Mouse (Mus musculus): ENCODE data around the gene 4933405L10Rik. TPM values are rescaled to one million over a fixed set of nuclear protein-coding genes. Genes with fewer than 3 reads are reported as not detected.

Gene 4933405L10Rik
- total RNA-seq, 4 experiments from 2014 or later: 0.41 to 0.78 (median 0.45) TPM

DNA sequence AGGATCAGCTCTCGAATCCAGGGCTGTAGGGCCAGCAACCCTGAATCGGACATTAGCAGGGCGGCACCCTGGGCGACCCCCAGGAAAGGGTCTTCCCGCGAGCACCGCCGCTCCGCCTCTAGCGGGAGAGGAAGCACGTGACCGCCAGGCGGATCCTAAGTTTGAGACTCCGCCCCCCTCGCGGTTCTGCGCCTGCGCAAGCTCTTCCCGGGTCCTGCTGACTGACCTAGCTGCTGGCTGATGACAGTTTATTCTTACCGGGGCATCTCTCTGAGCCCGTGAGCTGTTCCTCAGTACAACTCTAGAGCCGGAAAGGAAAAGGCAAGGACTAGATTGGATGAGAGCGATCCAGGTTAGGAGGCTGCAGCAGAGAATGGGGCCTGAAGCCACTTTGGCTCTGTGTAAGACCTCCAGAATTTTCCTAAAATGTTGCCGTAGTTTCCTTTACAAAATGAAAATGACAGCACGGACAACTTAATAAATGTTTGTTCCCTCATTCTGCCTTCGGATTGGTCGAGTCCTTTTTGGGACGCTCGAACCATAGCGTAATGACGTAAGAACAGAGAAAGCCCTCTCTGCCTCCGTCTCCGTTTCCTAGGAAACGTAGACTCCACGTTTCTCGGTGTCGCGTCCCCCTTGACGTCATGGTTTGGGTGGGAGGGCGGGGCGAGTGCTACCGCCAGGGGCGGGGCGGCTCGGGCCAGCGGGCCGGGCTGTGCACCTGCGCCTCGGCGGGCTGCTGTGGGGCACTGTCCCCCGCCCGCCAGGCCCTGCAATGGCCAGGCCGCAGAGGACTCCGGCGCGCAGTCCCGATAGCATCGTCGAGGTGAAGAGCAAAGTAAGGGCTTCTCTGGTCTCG is 6.3 kb upstream of the 4933405L10Rik start, which contains the start of the genes Acd and Pard6a:
Gene Acd (minus strand): TSS at position 137 of the 859 bp plus-strand sequence.
Gene Pard6a (plus strand): TSS at position 183 of the 859 bp plus-strand sequence.
- DNase-seq (ENCODE audit: low spot score in 2 of 2): peak; percentile 90 to 96

DNA sequence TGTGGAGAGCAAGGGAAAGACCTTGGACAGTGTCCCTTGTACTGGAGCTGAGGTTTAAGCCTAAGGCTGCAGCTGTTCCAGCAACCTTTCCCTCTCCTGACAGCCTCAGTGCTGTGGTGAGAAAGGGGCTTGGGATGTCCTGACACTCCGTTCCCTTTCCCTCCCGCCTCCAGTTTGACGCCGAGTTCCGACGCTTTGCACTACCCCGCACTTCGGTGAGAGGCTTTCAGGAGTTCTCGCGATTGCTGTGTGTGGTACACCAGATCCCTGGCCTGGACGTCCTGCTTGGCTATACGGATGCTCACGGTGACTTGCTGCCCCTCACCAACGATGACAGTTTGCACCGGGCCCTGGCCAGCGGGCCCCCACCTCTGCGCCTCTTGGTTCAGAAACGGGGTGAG is 5.5 kb upstream of the 4933405L10Rik start:
- peak in 1 of 2 experiments; percentile 33 for DNase-seq (ENCODE audit: low spot score in 2 of 2)

DNA sequence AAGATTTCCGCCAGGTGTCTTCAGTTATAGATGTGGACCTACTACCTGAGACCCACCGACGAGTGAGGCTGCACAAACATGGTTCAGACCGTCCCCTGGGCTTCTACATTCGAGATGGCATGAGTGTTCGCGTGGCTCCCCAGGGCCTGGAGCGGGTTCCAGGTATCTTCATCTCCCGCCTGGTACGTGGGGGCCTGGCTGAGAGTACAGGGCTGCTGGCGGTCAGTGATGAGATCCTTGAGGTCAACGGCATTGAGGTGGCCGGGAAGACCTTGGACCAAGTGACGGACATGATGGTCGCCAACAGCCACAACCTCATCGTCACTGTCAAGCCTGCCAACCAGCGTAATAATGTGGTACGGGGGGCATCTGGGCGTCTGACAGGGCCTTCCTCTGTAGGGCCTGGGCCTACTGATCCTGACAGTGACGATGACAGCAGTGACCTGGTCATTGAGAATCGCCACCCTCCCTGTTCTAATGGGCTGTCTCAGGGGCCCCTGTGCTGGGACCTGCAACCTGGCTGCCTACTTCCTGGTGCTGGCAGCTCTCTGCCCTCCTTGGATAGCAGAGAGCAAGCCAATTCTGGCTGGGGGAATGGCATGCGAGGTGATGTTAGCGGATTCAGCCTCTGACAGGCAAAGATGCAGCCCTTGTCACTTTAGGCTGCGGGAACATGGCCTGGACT is 4.6 kb upstream of the 4933405L10Rik start:
- DNase-seq (ENCODE audit: low spot score in 2 of 2): no peak

DNA sequence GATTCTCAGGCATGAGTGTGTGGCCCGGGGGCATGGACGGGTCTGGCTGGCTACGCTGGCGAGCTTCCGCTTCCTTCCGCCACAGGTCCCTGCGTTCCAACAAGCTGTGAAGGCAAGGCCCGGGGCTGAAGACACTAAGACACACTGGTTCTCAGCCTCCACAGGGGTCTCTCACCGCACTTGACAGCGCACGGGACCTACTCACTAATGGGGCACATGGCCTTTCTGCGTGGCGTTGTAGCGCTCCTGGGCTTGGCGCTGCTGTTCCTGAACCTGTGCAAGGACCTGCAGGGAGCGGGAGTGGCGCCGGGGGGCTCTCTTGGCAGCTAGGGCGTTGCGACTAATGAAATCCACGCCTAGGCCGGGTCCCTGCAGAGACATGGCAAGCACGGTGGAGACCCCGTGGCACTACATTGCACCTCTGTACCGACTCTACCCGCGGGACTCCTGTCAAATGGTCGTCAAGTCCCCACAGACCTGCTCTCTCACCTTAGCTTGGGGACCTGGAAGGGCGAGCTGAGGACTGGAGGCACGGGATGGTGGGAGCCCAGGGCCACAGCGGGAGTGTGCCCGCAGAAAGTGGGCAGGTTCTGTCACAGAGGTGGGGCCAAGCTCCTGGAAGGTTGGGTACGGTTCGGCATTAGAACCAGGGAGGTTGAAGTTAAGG is 3.2 kb upstream of the 4933405L10Rik start:
- DNase-seq (ENCODE audit: low spot score in 2 of 2): no peak

DNA sequence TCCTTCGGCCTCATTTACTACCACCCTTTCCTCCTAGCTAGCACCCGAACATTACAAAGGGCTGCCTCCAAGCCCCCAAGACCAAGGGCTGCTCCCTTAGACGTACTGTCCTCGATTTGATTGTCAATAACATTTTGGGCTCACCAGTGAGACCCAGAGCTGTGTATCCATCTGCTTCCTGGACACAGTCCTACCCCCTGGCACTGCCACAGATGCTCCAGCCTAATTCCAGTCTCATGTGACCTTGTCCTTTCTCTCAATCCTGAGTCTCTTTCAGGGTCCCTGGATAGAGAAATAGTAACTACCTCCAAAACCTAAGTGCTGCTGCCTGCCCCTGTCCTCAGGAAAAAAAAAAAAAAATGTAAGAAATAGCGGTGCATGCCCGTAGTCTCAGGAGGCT is 2.5 kb upstream of the 4933405L10Rik start:
- no peak for DNase-seq (ENCODE audit: low spot score in 2 of 2)

DNA sequence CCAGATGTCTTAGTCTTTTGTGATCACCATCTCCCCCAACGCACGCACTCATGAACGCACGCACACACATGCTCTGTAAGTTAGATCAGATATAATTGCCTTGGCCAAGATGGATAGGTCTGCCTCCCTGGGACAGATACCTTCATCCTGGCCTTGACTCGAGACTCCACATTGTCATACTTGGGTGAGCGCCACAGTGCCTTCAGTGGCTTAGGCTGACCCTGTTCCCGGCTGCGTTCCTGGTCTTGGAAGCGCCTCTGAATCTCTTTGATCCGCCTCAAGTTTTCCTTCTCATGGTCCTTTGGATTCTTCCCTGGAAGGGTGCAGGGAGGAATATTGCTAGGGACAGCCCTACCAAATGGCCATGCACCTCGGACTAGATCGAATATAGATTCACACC is 1.0 kb upstream of the 4933405L10Rik start:
- no peak for DNase-seq (ENCODE audit: low spot score in 2 of 2)

DNA sequence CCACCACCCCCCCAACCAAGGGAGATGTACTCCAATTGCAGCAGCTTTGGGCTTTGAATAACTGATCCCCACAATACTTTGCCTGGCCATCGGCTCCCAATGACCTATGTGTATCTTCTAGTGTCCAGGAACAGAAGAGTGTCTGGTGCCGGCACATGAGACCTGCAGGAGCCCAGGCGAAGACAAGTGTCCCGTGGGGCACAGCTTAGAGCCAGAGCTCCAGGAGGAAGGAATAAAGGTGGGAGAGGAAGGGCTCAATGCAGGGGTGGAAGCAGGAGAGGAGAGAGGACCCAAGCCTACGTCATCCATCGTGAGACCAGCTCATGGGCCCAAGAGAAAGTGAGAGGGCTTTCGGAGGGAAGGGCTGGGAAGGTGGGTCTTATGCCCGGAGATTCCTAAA is 1.2 kb downstream of the 4933405L10Rik start:
- DNase-seq (ENCODE audit: low spot score in 2 of 2): no peak

DNA sequence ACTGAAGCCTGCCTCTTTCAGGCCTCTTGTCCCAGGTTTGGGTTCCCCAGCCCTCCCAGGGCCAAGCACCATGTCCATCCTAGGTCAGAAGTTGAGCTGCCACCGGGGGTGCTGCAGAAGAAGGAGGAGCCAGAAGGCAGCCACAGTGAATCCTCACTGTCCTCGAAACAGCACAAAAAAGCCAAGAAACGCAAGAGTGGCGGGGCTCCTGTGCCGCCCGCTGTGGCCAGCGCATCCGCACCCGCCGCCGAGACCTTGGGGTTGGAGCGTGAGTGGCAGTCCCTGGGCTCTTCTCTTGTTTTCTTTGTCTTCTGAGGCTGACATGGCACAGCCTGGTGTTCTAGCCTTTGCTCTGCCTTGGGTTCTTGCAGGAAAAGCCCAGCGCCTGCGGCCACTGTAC is 1.9 kb downstream of the 4933405L10Rik start:
- DNase-seq (ENCODE audit: low spot score in 2 of 2): no peak

DNA sequence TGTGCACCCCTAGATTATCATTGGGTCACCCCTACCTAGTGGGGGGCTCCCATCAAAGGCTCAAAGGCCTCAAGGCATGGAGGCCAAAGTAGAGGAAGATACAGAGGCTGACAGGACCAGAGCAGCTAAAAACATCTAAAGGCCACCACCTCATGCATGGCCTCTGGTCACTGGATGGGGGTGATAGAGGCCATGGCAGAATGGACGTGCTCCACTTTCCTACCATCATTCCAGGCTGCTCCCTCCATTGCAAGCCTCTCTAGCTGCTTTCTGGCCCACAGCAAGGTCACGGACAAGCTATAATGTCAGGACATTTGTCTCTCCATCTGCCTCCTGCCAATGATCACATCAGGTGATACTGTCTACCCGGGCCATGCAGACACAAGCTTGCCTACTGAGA is 4.8 kb downstream of the 4933405L10Rik start:
- no peak for DNase-seq (ENCODE audit: low spot score in 2 of 2)

DNA sequence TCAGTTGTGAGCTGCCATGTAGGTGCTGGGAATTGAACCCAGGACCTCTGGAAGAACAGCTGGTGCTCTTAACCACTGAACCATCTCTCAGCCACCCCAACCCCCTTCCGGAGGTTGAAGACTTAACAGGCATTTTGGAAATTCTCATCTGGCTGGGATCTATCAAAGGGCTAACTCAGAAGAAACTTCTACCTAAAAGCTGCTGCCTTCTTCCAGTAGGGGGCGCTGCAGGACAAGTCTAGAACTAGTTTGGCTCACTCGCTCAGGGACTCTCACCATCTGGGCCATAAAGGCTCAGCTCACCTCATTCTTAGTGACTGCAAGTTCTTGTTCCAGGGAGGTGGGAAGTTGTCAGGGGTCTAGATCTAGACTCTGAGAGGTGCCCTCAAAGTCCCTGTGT is 6.7 kb downstream of the 4933405L10Rik start:
- DNase-seq (ENCODE audit: low spot score in 2 of 2): peak; percentile 60 to 83

DNA sequence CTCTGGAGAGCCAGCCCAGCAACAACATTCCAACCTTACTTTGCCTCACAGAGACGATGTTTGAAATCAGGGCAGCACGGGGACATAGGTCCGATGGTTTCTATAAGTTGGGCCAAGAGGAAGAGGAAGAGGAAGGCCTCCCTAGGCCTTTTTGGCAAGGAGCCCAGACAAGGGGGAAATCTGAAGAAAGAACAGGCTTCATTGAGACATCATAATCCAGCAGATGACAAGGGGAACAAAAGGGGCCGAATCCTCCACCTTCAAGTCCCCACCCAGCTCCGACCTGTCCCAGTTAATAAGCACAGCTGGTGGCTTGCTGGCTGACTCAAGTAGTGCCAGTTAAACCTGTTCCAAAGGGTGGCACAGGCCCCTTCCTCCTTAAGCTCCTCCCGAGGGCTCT is 7.6 kb downstream of the 4933405L10Rik start:
- no peak for DNase-seq (ENCODE audit: low spot score in 2 of 2)

DNA sequence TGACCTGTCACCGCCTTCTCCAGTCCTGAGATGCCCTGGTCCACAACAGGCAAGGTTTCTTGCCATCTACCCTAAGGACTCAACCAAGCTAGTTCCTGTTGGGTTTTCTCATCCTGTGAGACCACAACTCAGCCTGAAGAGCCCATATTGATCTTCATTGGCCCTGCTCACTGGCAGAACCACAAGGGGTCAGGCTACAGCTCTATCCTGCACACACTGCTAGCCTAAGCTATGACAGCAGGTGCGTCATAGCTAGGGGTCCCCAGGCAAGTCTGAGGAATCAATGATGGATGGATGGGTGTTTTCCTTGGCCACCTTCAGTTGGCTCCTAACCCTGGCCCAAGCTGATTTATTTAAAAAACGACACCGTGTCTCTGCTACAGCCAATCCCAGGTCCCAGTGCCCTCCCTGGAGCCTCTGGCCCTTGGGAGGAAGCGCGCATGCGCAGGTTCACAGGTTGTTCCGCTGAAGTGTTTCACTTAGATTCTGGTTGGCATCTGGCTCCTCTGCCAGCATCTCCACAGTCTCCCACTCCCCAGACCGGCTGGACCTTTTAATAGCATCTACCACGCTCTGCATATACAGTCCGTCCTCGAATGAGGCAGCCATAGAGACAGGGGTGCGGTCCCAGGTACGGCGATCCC is 9.0 kb downstream of the 4933405L10Rik start:
- DNase-seq (ENCODE audit: low spot score in 2 of 2): no peak

DNA sequence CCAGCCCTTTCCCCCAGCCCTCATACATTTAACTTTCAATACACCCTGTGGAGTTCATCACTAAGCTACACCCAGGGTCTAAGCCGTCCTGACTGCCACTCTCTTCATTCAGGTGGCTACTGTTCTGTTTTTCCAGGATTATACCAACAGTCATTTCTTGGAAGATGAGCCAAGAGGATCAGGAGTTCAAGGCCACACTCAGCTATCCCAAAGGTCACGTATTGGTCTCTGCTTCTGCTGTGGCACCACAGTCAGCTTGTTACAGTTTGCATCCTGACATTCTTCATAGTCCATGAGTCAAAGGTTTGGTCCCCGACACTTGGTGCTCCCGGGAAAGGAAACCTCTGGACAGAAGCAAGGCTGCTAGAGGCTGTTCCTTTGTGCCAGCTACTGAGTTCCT is 12.2 kb downstream of the 4933405L10Rik start:
- DNase-seq (ENCODE audit: low spot score in 2 of 2): no peak

DNA sequence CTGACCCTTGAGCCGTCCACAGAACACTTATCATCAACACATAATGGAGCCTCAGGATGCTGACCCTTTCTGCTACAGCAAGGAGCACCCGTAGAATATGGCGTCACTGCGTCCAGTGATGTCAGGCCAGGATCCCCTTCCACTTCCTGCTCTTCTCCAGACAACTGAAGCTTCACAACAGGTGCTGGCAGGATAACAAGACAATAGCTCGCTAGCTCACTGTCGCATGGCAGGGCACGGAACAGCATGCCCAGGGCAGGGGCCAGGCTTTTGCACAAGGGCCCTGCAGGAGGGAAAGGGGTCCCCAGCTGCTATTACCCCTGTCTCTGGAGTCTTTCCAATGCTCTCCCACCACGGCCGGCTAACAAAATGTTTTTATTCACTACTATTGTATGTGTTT is 15.4 kb downstream of the 4933405L10Rik start:
- no peak for DNase-seq (ENCODE audit: low spot score in 2 of 2)

DNA sequence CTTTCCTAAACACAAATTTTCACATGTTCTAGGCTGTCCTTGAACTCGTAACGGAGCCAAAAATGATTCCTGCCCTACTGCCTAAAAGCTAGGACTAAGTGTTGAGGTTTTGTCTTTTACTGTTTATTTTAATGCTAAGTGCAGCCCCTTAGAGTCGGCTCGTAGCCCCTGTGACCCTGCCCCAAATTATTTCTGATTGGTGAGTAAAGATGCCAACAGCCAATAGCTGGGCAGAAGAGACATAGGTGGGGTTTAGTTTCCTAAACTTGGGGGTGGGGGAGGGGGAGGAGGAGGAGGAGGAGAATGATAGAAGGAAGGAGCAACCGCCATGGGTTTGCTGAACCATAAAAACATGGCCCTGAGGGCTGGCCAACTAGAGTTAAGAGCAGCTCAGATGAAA is 18.3 kb downstream of the 4933405L10Rik start:
- no peak for DNase-seq (ENCODE audit: low spot score in 2 of 2)

DNA sequence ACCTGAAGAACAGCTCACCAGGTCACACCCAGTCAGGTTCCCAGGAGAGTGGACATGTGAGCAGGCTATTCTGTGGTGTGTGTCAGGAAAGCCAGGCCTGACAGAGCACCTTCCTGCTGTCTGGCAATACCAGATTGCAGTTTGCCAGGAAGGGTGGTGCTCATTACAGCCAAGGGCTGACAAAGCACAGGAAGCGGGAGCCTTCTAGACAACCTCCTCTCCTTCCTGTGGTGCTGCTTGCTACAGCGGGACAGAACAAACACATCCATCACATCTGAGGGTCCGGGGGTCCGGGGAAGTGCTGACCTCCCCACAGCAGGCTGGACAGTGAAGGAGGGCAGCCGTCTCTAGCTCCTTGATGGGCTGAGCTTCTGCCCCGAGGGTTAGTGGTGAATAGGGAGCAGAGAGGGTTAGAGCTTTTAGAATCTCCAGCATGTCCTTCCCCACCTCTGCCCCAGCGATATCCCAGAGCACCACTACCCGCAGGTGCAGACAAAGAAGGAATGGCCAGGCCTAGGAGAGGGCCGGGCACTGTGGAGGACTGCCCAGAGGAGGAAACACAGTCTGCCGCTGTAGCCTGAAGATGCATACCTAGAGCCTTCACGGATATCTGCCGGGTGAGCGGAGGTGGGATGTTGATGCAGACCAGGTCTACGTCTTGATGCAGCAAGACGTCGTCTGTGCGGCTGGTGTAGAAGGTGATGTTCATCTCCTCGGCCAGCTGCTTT is 20.1 kb downstream of the 4933405L10Rik start:
- no peak for DNase-seq (ENCODE audit: low spot score in 2 of 2)

DNA sequence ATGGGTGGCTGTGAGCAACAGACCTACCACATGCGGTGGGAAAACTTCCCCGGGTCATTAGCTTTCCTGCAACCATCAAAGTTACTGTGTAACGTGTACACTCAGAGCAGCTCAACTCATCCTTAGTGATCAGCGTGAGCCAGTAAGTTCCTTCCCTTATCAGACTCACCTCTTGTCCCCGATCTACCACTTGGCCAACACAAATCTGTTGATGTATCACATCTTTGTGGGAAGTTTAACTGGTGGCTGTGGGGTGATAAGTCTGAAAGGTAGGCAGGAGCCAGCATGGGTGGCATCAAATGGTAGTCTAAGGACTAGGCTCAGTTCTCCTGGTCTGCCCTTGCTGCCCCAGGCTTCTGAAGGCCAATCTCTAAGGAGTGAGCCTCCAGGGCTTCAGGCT is 24.7 kb downstream of the 4933405L10Rik start:
- DNase-seq (ENCODE audit: low spot score in 2 of 2): no peak

DNA sequence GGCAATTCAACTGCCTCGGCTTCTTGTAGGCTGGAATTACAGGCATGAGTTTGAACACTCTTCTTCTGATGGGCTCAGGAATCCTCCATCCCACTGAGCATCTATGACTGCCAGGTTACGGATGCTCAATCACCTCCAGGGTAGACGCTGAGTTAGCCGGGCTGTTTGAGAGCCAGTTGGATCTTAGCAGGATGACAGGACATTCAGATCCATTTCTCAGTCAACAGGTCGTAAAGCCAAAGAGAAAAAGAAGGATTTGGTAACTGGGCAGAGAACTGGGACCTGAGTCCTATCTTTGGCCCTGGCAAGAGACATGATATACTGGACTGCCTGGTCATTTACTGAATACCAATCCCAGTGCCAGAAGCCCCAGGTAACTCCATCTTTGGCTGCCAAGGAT is 31.8 kb downstream of the 4933405L10Rik start:
- no peak for DNase-seq (ENCODE audit: low spot score in 2 of 2)

DNA sequence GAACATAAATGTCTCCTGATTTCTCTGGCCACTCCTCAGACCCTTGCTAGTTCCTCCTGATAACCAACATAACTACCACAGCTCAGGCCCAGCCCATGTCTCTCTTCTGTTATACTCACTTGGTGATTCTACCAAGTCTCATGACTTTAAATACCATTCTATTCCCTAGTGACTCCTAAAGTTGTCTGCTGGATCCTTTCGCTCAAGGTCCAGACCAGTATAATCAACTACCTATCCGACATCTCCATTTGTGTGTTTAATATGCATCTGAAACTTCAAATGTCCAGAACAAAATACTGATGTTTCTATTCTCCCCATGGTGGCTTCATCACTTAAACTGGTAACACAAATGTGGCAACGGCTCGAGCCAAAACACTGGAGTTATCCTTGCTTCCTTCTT is 35.8 kb downstream of the 4933405L10Rik start:
- no peak for DNase-seq (ENCODE audit: low spot score in 2 of 2)

DNA sequence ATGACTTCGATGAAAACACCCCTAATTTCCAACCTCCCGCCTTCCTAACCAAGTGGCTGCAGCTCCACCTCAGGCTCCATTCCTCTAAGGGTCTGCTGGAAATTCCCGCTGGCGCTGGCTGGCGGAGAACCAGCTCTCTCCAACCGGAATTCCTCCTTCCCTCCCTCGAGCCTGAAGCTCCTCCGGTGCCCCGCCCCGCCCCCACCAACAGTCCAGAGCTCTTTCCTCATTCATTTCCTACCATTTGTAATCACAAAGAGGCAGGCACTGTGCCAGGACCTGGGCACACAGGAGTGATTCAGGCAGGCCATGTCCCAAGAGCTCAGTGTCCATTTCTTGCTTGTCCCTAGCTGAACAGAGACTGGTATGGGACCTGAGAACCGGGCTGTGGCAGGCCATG is 43.2 kb downstream of the 4933405L10Rik start:
- DNase-seq (ENCODE audit: low spot score in 2 of 2): peak; percentile 37 to 47

DNA sequence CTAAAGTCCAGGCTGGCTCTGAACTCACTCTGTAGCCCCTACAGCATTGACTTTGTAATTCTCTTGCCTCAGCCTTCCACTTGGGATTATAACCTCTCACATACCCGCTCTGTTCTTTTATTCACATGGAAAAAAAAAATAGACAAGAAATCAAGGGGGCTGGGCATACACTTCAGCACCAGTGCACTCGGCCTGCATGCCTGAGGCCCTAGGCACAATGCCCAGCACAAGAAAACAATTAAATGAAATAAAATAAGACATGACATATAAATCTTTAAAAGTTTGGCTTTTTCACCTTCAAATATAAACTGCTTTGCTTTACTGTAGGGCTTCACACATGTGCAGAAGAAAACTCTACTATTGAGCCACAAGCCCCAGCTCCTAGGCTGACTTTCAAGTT is 46.5 kb downstream of the 4933405L10Rik start:
- no peak for DNase-seq (ENCODE audit: low spot score in 2 of 2)
